Mouse (Mus musculus) stomach, postnatal 0 days (tissue): ENCODE data around the gene Nphs1.

Source experiments
- CTCF ChIP-seq: IDR thresholded peaks from 2 replicates; pipeline ENCODE4 v1.5.1; 2016; ENCODE audit warnings: antibody characterized with exemption, low read depth, mild to moderate bottlenecking, moderate library complexity
- EP300 ChIP-seq: optimal IDR thresholded peaks from 2 replicates; pipeline ENCODE3; 2016; ENCODE audit warnings: antibody characterized with exemption

- no peak for TF ChIP-seq CTCF
- no peak for TF ChIP-seq EP300
Observed at GRCm38 (mm10) chr7:30477415-30478381, 19.6 kb downstream of the Nphs1 start.
